Mouse (Mus musculus) liver, embryonic 14.5 days (tissue): ENCODE data around the gene Tet3.

Source experiments
- CTCF ChIP-seq: IDR thresholded peaks from 2 replicates; pipeline ENCODE4 v1.5.1; 2016; ENCODE audit warnings: antibody characterized with exemption, low read depth, control low read depth
- EP300 ChIP-seq: IDR thresholded peaks from 2 replicates; pipeline ENCODE4 v1.6.1; 2016; ENCODE audit warnings: antibody characterized with exemption, low read depth

DNA sequence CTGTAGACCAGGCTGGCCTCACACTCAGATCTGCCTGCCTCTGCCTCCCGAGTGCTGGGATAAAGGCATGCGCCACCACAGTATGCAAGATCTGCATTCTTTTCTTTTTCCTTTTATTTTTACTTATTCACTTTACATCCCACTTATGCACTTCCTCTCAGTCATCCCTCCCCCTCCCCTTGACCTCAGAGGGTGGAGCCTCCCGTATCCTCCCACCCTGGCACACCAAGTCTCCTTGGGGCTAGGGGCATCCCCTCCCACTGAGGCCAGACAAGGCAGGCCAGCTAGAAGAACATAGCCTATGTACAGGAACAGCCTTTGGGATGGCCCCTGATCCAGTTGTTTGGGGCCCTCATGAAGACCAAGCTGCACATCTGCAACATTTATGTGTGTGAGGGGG is 41.4 kb downstream of the Tet3 start:
- TF ChIP-seq CTCF (no peak), EP300 (no peak)
